Mouse (Mus musculus): ENCODE measurements around the gene Fam151b. TPM values are rescaled to one million over a fixed set of nuclear protein-coding genes. Genes with fewer than 3 reads are reported as not detected.

Gene Fam151b
- polyA plus RNA-seq, 1 experiment from 2014 or later = 0.28 TPM

DNA sequence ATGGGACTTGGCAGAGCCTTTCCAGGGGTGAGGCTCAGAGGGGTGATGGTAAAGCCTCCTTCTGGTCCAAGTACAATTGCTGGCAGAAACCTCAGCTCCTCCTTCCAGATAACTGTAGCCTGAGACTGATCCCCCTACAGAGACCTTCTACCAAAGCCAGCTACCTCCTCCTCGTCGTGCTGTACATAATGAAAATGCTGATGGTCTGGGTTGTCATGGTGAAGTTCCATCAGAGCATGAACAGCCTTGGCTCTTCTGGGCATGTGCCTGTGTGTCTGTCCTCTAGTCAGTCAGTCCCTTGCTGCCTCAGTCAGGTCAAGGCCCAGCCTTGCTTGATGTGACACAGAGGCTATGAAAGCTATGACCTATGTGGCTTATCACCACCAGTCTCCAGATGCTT is 73.3 kb downstream of the Fam151b start:
- no peak for ATAC-seq (ENCODE audit: insufficient number of reproducible peaks, insufficient read depth, low FRiP score, low read depth)
- Histone ChIP-seq H3K4me3 (ENCODE audit: control insufficient read depth in 1 of 2, insufficient read depth in 1 of 2, low read depth in 1 of 2, low read length in 2 of 2) (no peak overlapping the region), H3K27ac (replicated peaks in 1 of 2; ENCODE audit: control insufficient read depth in 1 of 2, insufficient read depth in 1 of 2, low read depth in 2 of 2, low read length in 2 of 2) (no peak overlapping the region), H3K36me3 (ENCODE audit: control insufficient read depth, insufficient read depth, low read length) (no peaks in the 10 kb centered on the region), H3K4me2 (ENCODE audit: low read length) (no peak overlapping the region), H3K9me3 (ENCODE audit: control insufficient read depth, low read length) (no peaks in the 10 kb centered on the region), H3K4me1 (ENCODE audit: control insufficient read depth in 2 of 2, insufficient read depth in 2 of 2, low read length in 2 of 2) (no peaks in the 10 kb centered on the region), H3K27me3 (ENCODE audit: control insufficient read depth, insufficient read depth, low read length) (no peaks in the 10 kb centered on the region), H3K9ac (ENCODE audit: low read length) (no peak overlapping the region)
- 71% methylated on average over 2 of the region's 2 CpGs for WGBS

DNA sequence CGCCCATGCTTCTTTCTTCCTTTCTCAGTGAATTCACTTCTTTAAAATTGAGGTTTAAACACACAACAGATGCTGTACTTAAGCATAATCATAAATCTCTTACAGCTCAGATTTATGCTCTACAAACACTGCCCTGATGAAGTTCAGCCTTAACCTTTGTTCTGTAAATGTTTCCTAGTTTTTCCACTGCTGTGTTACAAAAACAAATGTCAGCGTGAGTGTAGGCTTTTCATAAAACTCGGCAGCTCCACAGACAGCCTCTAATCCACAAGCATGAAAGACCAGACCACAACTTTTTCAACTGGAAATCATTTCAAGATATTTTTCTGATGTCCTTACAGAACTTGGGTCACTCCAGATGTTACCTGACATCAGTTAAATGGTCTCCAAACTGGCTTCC is 80.3 kb downstream of the Fam151b start:
- WGBS = 69% methylated on average over 3 of the region's 3 CpGs
- no peaks in the 10 kb centered on the region for H3K9me3 ChIP-seq (ENCODE audit: control insufficient read depth, low read length)
- no peak overlapping the region for H3K9ac ChIP-seq (ENCODE audit: low read length)
- H3K4me3 ChIP-seq (ENCODE audit: control insufficient read depth in 1 of 2, insufficient read depth in 1 of 2, low read depth in 1 of 2, low read length in 2 of 2) = no peak overlapping the region
- no peak overlapping the region for H3K4me2 ChIP-seq (ENCODE audit: low read length)
- H3K27ac ChIP-seq (replicated peaks in 1 of 2; ENCODE audit: control insufficient read depth in 1 of 2, insufficient read depth in 1 of 2, low read depth in 2 of 2, low read length in 2 of 2) = no peak overlapping the region
- no peaks in the 10 kb centered on the region for H3K27me3 ChIP-seq (ENCODE audit: control insufficient read depth, insufficient read depth, low read length)
- no peak for ATAC-seq (ENCODE audit: insufficient number of reproducible peaks, insufficient read depth, low FRiP score, low read depth)
- no peaks in the 10 kb centered on the region for H3K4me1 ChIP-seq (ENCODE audit: control insufficient read depth in 2 of 2, insufficient read depth in 2 of 2, low read length in 2 of 2)
- H3K36me3 ChIP-seq (ENCODE audit: control insufficient read depth, insufficient read depth, low read length) = no peaks in the 10 kb centered on the region

GRCm38 (mm10) chr13:92402063-92402462 is 81.8 kb downstream of the Fam151b start:
- no peaks in the 10 kb centered on the region for H3K27me3 ChIP-seq (ENCODE audit: control insufficient read depth, insufficient read depth, low read length)
- no peak for ATAC-seq (ENCODE audit: insufficient number of reproducible peaks, insufficient read depth, low FRiP score, low read depth)

More at GRCm38 (mm10) chr13:92402063-92402462, 81.8 kb downstream of the Fam151b start:
- H3K4me2 ChIP-seq (ENCODE audit: low read length) = no peak overlapping the region
- H3K9me3 ChIP-seq (ENCODE audit: control insufficient read depth, low read length) = no peaks in the 10 kb centered on the region
- H3K36me3 ChIP-seq (ENCODE audit: control insufficient read depth, insufficient read depth, low read length) = no peaks in the 10 kb centered on the region
- H3K27ac ChIP-seq (replicated peaks in 1 of 2; ENCODE audit: control insufficient read depth in 1 of 2, insufficient read depth in 1 of 2, low read depth in 2 of 2, low read length in 2 of 2) = no peak overlapping the region
- H3K9ac ChIP-seq (ENCODE audit: low read length) = no peak overlapping the region
- H3K4me1 ChIP-seq (ENCODE audit: control insufficient read depth in 2 of 2, insufficient read depth in 2 of 2, low read length in 2 of 2) = no peaks in the 10 kb centered on the region
- WGBS = 29% methylated on average over 2 of the region's 2 CpGs
- no peak overlapping the region for H3K4me3 ChIP-seq (ENCODE audit: control insufficient read depth in 1 of 2, insufficient read depth in 1 of 2, low read depth in 1 of 2, low read length in 2 of 2)

Other genes with a start within 250 kb of the Fam151b start
- 0.61 and 1.1 TPM in 2 replicates for gene Gm20379, start 178.0 kb downstream of the Fam151b start, polyA plus RNA-seq (2014; fragmentation: Nextera tagmentation; extraction: Ambion mirVana)
- 11.7 and 11.8 TPM in 2 replicates for gene Dhfr, start 129.3 kb downstream of the Fam151b start, polyA plus RNA-seq (2014; fragmentation: Nextera tagmentation; extraction: Ambion mirVana)
- gene Msh3, start 129.0 kb downstream of the Fam151b start, polyA plus RNA-seq (2014; fragmentation: Nextera tagmentation; extraction: Ambion mirVana) = 17.0 and 17.1 TPM in 2 replicates
- 0.27 and 0.35 TPM in 2 replicates for gene Ankrd34b, start 58.1 kb downstream of the Fam151b start, polyA plus RNA-seq (2014; fragmentation: Nextera tagmentation; extraction: Ambion mirVana)
- 10.5 and 10.8 TPM in 2 replicates for gene Zfyve16, start 46.9 kb upstream of the Fam151b start, polyA plus RNA-seq (2014; fragmentation: Nextera tagmentation; extraction: Ambion mirVana)
- gene Spz1, start 92.2 kb upstream of the Fam151b start, polyA plus RNA-seq (2014; fragmentation: Nextera tagmentation; extraction: Ambion mirVana) = not detected in 2 replicates
- gene Serinc5, start 127.1 kb upstream of the Fam151b start, polyA plus RNA-seq (2014; fragmentation: Nextera tagmentation; extraction: Ambion mirVana) = 11.0 and 12.6 TPM in 2 replicates

Measured in heart, embryonic 14.5 days (tissue).